Mouse (Mus musculus): Measurements from ENCODE around the gene Rpgrip1l. TPM values are rescaled to one million over a fixed set of nuclear protein-coding genes. Genes with fewer than 3 reads are reported as not detected.

The Rpgrip1l gene
- total and polyA plus RNA-seq, 2 experiments from 2014 or later, result 3.6 to 4.7 TPM

- Histone ChIP-seq H3K9me3 (replicated peaks; ENCODE audit: control insufficient read depth, low read length) (no peaks in the 10 kb centered on the region), H3K4me3 (ENCODE audit: low read depth, low read length) (no peak overlapping the region)
Measured at GRCm38 (mm10) chr8:91295786-91296185, 17.3 kb downstream of the Rpgrip1l start.

GRCm38 (mm10) chr8:91290576-91290975, 22.5 kb downstream of the Rpgrip1l start:
- TF ChIP-seq CTCF (IDR thresholded peaks at IDR 0.05; ENCODE audit: low read depth), result no peak
- no peak for TF ChIP-seq EP300 (IDR thresholded peaks at IDR 0.05; ENCODE audit: low read depth)
- no peak overlapping the region for H3K4me3 ChIP-seq (ENCODE audit: low read depth, low read length)
- H3K9me3 ChIP-seq (replicated peaks; ENCODE audit: control insufficient read depth, low read length), result no peaks in the 10 kb centered on the region
- H3K27ac ChIP-seq (ENCODE audit: low read depth), result no peak overlapping the region
- DNase-seq (ENCODE audit: low spot score) (no peak), ATAC-seq (ENCODE audit: insufficient read depth, low read depth) (no peak)
- WGBS, result 78% methylated on average over 4 of the region's 4 CpGs
- no peaks in the 10 kb centered on the region for H3K27me3 ChIP-seq (ENCODE audit: control insufficient read depth, insufficient read depth, low read length)
- no peak overlapping the region for H3K4me2 ChIP-seq (ENCODE audit: low read depth, low read length)
- H3K4me1 ChIP-seq (ENCODE audit: control insufficient read depth, insufficient read depth), result 0 out of 2 replicates have a peak, but pooled peaks cover 8% of the 10 kb centered on the region
- no peaks in the 10 kb centered on the region for H3K36me3 ChIP-seq (replicated peaks; ENCODE audit: control insufficient read depth, insufficient read depth, low read length)
- H3K9ac ChIP-seq (replicated peaks; ENCODE audit: low read depth, low read length), result no peak overlapping the region

More at GRCm38 (mm10) chr8:91295786-91296185, 17.3 kb downstream of the Rpgrip1l start:
- no peak overlapping the region for H3K27ac ChIP-seq (ENCODE audit: low read depth)
- no peak overlapping the region for H3K4me2 ChIP-seq (ENCODE audit: low read depth, low read length)
- H3K27me3 ChIP-seq (ENCODE audit: control insufficient read depth, insufficient read depth, low read length), result no peaks in the 10 kb centered on the region
- TF ChIP-seq EP300 (IDR thresholded peaks at IDR 0.05; ENCODE audit: low read depth), result no peak
- TF ChIP-seq CTCF (IDR thresholded peaks at IDR 0.05; ENCODE audit: low read depth), result no peak
- H3K9ac ChIP-seq (replicated peaks; ENCODE audit: low read depth, low read length), result no peak overlapping the region
- ATAC-seq (ENCODE audit: insufficient read depth, low read depth) (no peak), DNase-seq (ENCODE audit: low spot score) (no peak)
- 87% methylated on average over 5 of the region's 5 CpGs for WGBS
- no peaks in the 10 kb centered on the region for H3K4me1 ChIP-seq (ENCODE audit: control insufficient read depth, insufficient read depth)
- H3K36me3 ChIP-seq (replicated peaks; ENCODE audit: control insufficient read depth, insufficient read depth, low read length), result 0 out of 2 replicates have a peak, but pooled peaks cover 15% of the 10 kb centered on the region

DNA sequence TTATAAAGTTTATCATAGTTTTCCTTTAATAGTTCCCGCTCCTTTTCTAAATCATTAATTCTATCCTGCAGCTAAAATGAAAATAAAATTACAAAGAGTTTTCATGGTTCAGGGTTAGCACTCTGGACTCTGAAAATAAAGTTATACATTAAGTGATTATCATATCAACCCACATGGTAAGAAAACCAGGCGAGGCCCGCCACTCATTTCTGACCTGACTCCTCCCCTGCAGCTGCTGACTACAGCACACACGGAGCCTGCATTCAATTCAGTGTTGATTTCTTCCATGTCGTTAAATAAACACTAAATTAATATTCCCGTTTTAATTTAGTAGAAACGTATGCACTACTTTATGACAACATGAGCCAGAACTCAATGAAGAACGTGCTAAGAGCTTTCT, 26.8 kb downstream of the Rpgrip1l start:
- TF ChIP-seq EP300 (IDR thresholded peaks at IDR 0.05; ENCODE audit: low read depth), result no peak
- no peak for TF ChIP-seq CTCF (IDR thresholded peaks at IDR 0.05; ENCODE audit: low read depth)
- Histone ChIP-seq H3K9me3 (replicated peaks; ENCODE audit: control insufficient read depth, low read length) (no peaks in the 10 kb centered on the region), H3K36me3 (replicated peaks; ENCODE audit: control insufficient read depth, insufficient read depth, low read length) (no peaks in the 10 kb centered on the region), H3K4me2 (ENCODE audit: low read depth, low read length) (no peak overlapping the region), H3K27me3 (ENCODE audit: control insufficient read depth, insufficient read depth, low read length) (no peaks in the 10 kb centered on the region), H3K27ac (ENCODE audit: low read depth) (no peak overlapping the region), H3K4me1 (ENCODE audit: control insufficient read depth, insufficient read depth) (0 out of 2 replicates have a peak, but pooled peaks cover 8% of the 10 kb centered on the region), H3K9ac (replicated peaks; ENCODE audit: low read depth, low read length) (no peak overlapping the region), H3K4me3 (ENCODE audit: low read depth, low read length) (no peak overlapping the region)
- DNase-seq (ENCODE audit: low spot score) (no peak), ATAC-seq (ENCODE audit: insufficient read depth, low read depth) (no peak)
- 82% methylated on average over 8 of the region's 8 CpGs for WGBS

- Histone ChIP-seq H3K4me3 (ENCODE audit: low read depth, low read length) (no peak overlapping the region), H3K36me3 (replicated peaks; ENCODE audit: control insufficient read depth, insufficient read depth, low read length) (no peaks in the 10 kb centered on the region), H3K4me2 (ENCODE audit: low read depth, low read length) (no peak overlapping the region), H3K27ac (ENCODE audit: low read depth) (no peak overlapping the region), H3K9ac (replicated peaks; ENCODE audit: low read depth, low read length) (no peak overlapping the region), H3K4me1 (ENCODE audit: control insufficient read depth, insufficient read depth) (0 out of 2 replicates have a peak, but pooled peaks cover 8% of the 10 kb centered on the region), H3K27me3 (ENCODE audit: control insufficient read depth, insufficient read depth, low read length) (no peaks in the 10 kb centered on the region), H3K9me3 (replicated peaks; ENCODE audit: control insufficient read depth, low read length) (no peaks in the 10 kb centered on the region)
- DNase-seq (ENCODE audit: low spot score) (no peak), ATAC-seq (ENCODE audit: insufficient read depth, low read depth) (no peak)
- WGBS, result 76% methylated on average over 1 of the region's 1 CpGs
- TF ChIP-seq EP300 (IDR thresholded peaks at IDR 0.05; ENCODE audit: low read depth) (no peak), CTCF (IDR thresholded peaks at IDR 0.05; ENCODE audit: low read depth) (no peak)
Measured at GRCm38 (mm10) chr8:91283815-91284214, 29.2 kb downstream of the Rpgrip1l start.

DNA sequence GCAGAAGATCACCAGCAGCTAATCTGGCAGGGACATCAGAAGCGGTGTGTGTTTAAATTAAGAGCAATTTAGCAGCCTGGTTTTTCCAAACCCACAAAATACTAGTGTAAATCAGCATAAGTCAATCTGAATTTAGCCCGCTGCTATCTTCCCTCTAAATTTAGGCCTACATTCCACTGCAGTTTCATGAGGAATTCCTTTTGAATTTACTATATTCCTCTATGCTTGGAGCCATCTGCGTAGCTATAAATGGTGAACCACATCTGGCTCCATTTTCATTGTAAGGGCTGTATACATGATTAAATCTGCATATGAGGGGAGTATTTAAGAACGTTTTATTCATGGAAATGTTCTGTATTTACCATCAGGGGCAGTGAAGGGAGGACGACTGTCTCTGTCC, 30.4 kb downstream of the Rpgrip1l start:
- ATAC-seq (ENCODE audit: insufficient read depth, low read depth), result no peak

GRCm38 (mm10) chr8:91281545-91281944, 31.5 kb downstream of the Rpgrip1l start:
- no peak for TF ChIP-seq CTCF (IDR thresholded peaks at IDR 0.05; ENCODE audit: low read depth)
- TF ChIP-seq EP300 (IDR thresholded peaks at IDR 0.05; ENCODE audit: low read depth), result no peak
- Histone ChIP-seq H3K4me1 (ENCODE audit: control insufficient read depth, insufficient read depth) (no peaks in the 10 kb centered on the region), H3K36me3 (replicated peaks; ENCODE audit: control insufficient read depth, insufficient read depth, low read length) (no peaks in the 10 kb centered on the region), H3K9ac (replicated peaks; ENCODE audit: low read depth, low read length) (no peak overlapping the region), H3K27ac (ENCODE audit: low read depth) (no peak overlapping the region), H3K27me3 (ENCODE audit: control insufficient read depth, insufficient read depth, low read length) (no peaks in the 10 kb centered on the region), H3K4me3 (ENCODE audit: low read depth, low read length) (no peak overlapping the region), H3K4me2 (ENCODE audit: low read depth, low read length) (no peak overlapping the region), H3K9me3 (replicated peaks; ENCODE audit: control insufficient read depth, low read length) (peaks cover 1% of the 10 kb centered on the region; the same call in 1 of the 2 replicates)
- 78% methylated on average over 8 of the region's 8 CpGs for WGBS
- ATAC-seq (ENCODE audit: insufficient read depth, low read depth) (no peak), DNase-seq (ENCODE audit: low spot score) (no peak)

More for the DNA sequence above, 30.4 kb downstream of the Rpgrip1l start:
- H3K27ac ChIP-seq (ENCODE audit: low read depth), result no peak overlapping the region
- no peak overlapping the region for H3K9ac ChIP-seq (replicated peaks; ENCODE audit: low read depth, low read length)
- no peaks in the 10 kb centered on the region for H3K9me3 ChIP-seq (replicated peaks; ENCODE audit: control insufficient read depth, low read length)
- DNase-seq (ENCODE audit: low spot score), result no peak
- no peak overlapping the region for H3K4me3 ChIP-seq (ENCODE audit: low read depth, low read length)
- 65% methylated on average over 5 of the region's 5 CpGs for WGBS
- H3K36me3 ChIP-seq (replicated peaks; ENCODE audit: control insufficient read depth, insufficient read depth, low read length), result no peaks in the 10 kb centered on the region
- no peak overlapping the region for H3K4me2 ChIP-seq (ENCODE audit: low read depth, low read length)
- H3K27me3 ChIP-seq (ENCODE audit: control insufficient read depth, insufficient read depth, low read length), result no peaks in the 10 kb centered on the region
- H3K4me1 ChIP-seq (ENCODE audit: control insufficient read depth, insufficient read depth), result 0 out of 2 replicates have a peak, but pooled peaks cover 4% of the 10 kb centered on the region
- TF ChIP-seq EP300 (IDR thresholded peaks at IDR 0.05; ENCODE audit: low read depth), result no peak
- TF ChIP-seq CTCF (IDR thresholded peaks at IDR 0.05; ENCODE audit: low read depth), result no peak
